Mouse (Mus musculus) left cerebral cortex, adult 9 months (tissue): ENCODE measurements at regions not wholly inside any gene's neighbourhood (a gene's known extent, or its start where the extent isn't known, plus 50 kb on each side); places are given as distances from the start of the nearest gene placed in this dataset.

Source experiments
- DNase-seq, 2 experiments: peaks; one replicate each; pipeline ENCODE4 v3.0.0; 2022; ENCODE audit warnings: low spot score in 2 of 2

GRCm38 (mm10) chr11:15386229-15386628 is 787.2 kb downstream of the Pom121l12 start:
- DNase-seq: peak; percentile 1 to 22

GRCm38 (mm10) chr11:15435806-15436205 is 821.7 kb upstream of the Vstm2a start:
- no peak for DNase-seq
